Mouse (Mus musculus) telencephalon, adult 2 months (tissue): ENCODE measurements around the gene Il9r.

Experiments
- DNase-seq: peaks from one replicate; pipeline ENCODE4 v3.0.0-alpha.2; 2011; ENCODE audit warnings: low read depth, low spot score

The Il9r gene

DNA sequence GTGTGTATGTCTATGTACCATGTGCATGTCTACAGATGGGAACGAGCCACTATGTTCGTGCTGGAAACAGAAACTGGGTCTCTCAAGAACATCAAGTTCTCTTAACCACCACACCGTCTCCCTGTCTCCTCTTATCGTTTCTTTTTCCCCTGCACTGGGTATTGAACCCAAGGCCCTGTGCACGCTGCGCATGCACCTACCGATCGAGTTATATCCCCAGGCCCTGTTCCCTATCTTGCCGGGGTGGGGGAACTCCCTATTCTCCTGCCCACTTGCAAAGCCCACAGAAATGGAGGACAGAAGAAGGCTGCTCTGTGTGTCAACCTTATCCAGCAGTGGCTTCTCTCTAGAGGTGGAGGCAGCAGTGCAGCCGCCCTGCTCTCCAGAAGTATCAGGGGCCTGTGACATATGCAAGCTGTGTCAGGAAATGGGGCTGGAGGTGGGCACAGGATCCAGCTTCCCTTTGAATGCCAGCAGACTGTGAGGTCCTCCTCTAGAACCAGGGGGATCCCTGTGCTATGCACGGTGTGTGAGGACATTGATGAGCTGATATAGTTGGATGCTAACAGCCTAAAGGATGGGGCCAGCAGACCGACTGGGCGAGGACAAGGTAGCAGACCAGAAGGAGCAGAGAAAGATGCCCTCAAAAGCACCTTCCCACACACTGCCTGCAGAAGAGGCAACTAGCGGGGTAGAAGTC lies 1.7 kb downstream of the Il9r start:
- no peak for DNase-seq

DNA sequence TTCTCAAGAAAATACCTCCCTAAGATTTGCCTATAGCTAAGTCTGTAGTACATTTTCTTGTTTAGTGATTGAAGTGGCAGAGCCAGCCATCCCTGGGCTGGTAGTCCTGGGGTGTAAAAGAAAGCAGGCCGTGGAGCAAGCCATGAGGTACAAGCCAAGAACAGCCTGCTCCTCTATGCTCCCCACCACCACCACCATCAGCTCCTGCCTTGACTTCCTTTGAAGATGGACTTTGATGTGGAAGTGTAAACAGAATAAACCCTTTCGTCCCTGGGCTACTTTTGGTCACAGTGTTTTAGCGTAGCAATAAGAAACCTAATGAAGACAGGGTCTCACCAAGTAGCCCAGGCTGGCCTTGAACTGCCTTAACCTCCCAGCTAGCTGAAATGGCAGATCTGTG lies 2.3 kb downstream of the Il9r start:
- DNase-seq: no peak

DNA sequence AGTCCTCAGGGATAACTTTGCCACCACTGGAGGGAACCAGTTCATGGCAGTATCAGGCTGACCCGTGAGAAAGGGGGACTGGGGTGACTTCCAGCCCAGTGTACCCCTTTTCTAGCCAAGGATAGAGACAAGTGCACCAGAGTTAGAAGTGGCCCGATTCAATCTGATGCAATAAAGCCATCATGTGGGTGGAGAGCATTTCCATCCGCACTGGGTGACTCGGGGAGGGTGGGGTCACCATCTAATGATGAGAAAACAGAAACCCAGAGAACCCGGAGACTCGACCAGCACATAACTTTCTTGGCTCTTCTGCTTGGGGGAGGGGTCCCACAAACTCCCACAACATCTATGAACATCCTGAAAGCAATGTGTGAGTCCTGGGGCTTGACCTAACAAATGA lies 3.4 kb downstream of the Il9r start:
- DNase-seq: no peak

DNA sequence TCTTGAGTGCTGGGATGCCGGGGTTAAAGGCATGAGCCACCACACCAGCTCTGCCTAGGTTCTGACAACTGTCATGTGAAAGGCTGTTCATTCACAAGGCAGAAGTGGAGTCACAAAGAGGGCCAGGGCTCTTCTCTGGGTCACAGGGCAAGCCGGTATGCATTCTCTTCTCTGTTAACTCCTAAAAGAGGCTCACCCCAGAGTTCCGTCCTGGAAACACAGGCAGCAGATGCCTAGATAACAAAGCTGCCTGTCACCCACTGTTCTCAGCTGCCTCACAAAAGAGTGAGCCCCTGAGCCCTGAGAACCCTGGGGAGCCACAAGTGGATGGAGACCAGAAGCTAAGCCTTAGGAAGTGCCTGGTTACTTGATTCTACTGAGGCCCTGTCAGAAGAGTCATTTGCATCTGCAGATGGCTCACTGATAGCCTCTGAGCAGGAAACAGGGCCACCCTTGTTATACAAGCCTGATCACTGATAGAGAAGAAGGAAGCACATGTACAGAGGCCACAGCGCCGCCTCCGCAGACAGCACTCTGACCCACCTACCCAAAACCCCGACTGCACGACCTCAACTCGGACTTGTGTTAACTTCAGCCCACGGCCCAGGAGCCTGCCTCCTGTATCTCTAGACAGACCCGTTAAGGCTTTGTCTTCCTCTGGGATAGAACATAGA lies 4.1 kb downstream of the Il9r start:
- DNase-seq: no peak

DNA sequence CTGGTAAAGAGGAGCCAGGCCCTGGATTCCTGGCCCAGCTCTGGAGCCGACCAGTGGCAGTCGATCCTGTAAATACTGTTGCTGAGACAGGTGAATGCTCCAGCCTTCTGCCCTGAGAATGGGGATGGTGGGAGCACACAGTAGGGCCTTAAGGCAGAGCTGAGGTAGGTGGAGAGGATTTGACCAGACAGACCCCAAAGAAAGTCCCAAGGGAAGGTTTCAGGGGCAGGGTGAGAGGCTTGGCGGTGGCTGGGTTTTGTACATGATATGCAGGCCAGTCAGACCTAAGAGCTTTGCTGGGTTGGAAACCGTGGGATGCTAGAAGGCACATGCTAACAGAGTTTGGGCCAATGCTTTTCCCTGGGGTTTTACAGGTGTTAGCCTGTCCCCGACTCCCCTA lies 5.5 kb downstream of the Il9r start:
- DNase-seq: no peak

DNA sequence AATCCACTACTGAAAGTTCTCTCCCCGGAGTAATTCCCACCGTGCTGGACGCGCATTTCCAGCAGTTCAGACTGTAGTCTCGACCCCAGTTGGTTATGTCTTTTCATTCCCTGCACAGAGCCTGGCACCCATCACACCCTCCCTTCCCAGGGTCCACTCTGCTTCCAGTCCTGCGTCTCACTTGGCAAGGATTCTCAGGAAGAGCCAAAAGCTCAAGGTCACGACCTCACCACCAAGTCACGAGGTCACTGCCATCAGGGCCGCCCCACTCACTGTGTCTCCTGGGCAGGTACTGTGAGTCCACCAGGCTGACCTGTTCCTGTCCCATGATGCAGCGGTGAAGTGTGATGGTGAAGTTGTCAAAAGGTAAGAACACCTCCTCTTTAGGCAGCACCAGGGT lies 6.0 kb downstream of the Il9r start:
- no peak for DNase-seq

DNA sequence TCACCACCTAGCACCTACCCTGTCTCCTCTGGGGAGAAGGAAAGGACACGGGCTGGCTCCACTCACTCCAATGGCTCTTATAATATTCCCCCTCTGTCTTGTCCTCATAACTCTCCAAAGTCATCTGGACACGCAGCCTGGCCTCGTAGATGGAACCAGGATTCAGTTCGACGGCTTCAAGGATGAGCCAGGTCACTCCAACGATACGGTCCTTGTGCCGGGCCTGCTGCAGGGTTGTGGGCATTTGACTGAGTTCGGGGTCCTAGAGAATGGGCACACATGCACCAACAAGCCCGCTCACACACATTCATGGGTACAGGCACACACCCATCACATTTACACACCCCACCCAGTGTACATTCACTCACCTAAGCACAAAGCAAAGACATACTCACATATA lies 6.9 kb downstream of the Il9r start:
- DNase-seq: no peak

DNA sequence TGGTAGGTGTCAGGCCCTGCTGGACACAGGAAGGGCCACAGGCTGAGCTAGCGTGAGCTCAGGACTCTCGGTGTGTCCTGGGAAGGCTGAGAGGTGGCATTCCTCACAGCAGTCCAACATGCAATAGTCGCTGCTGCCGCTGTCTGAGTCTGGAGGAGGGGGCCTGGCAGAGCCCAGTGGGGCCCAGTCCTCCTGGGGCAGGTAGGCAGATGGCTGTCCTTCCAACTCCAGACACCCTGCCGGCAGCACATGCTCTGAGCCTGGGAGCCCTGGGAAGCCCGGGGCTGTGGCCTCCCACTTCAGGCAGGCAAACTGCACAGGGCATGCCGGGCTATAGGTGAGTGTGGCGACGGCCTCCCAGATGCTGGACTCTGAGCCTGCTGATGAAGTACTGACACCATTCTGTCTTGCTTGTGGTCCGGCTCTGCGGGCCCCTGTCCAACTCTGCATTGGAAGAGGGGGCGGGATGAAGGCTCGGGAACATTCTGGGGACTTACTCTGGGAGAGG lies 9.4 kb downstream of the Il9r start:
- no peak for DNase-seq

DNA sequence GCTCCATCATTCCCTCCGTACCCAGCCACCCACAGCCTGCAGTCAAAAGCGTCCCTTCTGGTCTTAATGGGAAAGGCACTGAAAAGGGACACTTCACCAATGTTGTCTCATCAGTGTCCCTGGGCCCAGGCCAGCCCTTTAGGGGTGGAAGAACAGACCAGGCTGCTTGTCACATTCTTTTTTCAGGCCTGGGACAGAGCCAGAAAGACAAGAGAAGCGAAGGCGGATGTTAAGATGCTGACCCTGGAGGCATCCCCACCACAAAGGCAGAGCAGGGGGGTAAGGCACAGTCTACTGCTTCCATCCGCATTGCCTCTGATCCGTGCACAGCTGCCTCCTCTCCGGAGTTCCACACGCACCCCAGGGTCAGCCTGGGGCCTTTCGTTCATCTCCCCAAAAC lies 10.0 kb downstream of the Il9r start:
- DNase-seq: no peak

DNA sequence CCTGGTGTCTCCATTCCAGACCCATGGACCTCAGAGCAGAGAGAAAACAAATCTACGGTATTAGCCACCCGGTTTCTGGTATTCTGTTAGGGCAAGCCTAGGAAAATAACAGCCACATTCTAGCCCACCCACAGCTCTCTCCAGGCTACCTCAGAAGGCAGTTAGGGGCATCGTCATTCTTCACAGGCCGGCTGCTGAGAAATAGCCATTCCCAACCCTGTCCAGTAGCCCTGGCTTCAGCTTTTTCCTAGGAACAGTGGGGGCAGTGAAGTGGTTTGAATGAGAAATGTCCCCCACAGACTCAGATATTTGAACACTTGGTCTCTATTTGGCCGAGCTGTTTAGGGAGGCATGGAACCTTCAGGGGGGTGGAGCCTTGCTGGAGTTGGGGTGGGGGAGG lies 10.6 kb downstream of the Il9r start:
- DNase-seq: no peak

DNA sequence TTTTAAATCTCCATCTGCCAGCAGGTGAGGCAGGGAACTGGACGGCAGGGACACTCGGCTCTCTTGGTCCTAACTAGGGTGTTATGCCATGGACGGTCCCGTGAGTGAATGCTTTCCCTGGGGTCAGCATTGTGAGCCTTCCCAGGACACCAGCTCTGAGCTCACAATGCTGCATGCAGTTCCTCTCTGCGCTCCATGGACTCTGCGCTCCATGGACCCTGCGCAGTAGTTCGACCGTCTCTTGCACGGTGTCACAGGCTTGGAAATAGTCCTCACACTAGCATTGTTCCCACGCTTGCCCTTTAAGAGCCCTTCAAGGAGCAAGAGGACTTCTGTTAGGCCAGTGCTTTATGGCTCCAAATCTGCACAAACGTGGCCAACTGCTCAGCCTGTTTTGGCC lies 11.2 kb downstream of the Il9r start:
- no peak for DNase-seq

DNA sequence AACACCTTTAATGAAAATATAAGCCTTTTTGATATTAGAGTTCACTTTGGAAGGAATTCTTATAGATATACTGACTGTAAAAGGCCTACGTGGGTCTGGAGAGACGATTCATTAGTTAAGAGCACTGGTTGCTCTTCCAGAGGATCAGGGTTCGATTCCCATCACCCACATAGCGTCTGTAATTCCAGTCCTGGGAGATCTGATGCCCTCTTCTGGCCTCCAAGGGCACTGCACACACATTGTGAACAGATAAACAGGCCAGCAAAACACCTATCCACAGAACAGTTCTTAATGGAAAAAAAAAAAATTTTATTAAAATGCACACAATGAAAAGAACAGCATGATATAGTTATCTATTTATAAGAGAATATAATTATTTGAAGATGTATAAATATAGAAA lies 12.8 kb downstream of the Il9r start:
- no peak for DNase-seq

DNA sequence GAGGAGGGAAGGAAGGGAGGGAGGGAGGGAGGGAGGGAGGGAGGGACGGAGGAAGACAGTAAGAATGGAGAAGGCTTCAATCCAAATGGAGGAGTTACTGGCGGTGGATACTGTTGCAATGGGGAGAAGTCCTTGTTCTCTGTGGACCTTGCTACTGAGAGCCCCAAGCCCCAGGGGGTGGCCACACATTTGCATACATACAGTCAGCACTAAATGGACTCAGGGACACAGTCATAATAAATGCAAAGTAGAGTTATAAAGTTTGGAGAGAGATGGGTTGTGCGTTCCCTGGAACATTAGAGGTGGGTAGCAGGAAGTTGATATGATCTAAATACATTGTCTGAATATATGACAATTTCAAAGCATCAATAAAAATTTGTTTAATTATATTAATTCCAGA lies 14.0 kb downstream of the Il9r start:
- no peak for DNase-seq

DNA sequence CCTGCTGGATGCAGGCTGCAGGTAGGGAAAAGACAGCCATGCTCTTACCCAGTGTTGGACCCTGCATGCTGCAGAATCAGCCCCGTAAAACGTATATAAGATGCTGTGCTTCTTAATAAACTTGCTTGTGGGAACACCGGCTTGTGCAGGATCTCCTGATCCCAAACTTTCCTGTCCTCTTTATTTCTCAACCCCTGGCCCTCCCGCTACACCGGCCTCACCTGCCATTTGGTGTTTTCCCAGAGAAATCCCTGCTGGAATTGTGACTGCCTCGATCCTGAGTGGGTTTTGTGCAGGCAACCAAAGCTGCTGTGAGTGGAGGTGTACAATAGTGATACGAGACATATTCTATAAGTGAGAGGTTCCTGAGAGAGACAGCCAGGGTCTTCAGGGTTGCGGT lies 15.6 kb downstream of the Il9r start:
- no peak for DNase-seq

DNA sequence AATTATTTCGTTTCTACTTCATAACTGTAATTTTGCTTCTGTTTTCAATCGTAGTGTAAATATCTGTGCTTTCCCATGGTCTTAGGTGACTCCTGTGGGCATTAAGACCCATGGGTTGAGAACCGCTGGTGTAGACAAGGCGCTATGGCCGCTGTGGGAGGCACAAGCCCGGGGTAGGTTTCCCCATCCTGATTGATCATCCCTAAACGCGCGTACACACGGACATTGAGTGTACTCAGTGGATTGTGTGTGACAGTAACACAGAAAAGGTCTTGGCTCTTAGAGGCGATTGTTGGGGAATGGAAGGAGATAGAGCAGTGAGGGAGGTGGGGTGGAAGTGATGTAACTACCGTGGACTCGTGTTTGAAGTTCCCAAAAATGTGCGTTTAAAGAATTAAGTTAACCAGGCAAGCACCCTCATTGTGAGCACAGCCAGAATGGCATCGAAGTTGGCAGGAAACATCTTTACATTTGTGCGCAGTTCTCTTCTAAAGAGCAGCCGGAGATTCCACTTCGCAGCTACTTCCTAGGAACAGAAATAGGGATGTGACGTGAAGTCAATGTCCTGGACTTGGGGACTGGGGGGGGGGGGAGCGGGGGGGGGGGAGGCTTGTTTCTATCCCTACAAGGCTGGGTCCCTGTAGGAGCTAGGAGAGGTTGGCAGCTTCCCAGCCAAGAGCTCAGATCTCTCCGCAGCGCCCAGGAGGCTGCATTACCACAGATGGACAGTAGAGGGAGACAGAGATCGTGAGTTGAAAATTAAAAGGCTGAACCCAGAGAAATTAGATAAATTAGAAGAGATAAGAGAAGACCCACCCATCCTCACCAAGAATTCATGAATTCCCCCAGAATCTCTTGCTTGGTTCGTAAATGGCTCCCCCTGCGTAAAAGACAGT lies 17.9 kb downstream of the Il9r start:
- peak; percentile 45 for DNase-seq

DNA sequence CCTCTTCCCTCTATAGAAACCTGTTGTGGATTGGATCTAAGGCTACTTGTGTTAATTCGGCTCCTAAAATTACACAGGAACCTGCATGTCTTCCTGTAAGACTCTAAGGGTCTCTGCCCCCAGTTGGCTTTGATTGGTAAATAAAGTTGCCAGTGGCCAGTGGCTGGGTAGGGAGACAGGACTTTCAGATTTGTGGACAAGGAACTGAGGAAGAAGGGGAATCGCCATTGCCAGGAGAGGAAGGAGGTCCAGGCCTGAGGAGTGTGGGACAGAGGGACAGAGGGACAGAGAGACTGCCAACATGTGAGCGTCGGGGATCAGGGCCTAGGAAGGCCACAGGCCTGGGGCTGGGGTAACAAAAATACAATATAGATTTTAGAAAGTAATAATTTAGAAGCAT lies 18.8 kb downstream of the Il9r start:
- DNase-seq: no peak

DNA sequence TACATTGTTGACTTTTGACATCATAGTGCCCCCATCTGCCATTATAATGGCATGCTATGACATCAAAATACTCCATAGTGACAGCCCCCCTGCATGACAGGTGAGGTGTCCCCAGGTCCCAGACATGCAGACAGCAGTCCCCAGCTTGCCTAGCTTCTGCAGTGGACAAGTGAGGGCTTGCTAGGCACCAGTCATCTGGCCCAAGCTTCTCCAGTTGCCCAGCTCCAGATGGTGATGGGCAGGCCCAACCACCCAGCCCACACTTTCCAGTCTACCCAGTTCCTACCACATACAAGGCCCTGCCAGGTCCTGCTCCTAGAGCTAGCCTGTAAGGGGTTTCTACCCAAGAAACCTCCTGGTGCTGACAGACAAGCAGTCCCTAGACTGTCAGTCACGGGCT lies 21.6 kb downstream of the Il9r start:
- no peak for DNase-seq

DNA sequence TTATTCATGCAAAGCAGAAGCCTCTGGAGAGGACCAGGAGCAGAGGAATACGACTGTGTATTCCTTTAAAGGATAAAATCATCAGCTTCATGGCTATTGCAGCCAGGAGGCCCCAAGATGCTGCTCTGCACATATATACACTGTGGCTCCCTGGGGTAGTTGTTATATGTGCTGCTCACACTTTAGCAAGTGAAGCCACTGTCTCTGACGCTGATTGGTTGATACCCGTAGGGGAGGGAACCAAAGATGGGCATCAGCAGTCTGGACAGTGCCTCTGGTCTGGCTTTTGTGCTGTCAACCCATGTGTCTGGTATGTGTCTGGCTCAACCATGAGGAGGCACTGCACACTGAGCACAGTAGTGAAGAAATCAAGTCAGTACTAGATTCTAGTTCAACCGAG lies 33.4 kb downstream of the Il9r start:
- no peak for DNase-seq

DNA sequence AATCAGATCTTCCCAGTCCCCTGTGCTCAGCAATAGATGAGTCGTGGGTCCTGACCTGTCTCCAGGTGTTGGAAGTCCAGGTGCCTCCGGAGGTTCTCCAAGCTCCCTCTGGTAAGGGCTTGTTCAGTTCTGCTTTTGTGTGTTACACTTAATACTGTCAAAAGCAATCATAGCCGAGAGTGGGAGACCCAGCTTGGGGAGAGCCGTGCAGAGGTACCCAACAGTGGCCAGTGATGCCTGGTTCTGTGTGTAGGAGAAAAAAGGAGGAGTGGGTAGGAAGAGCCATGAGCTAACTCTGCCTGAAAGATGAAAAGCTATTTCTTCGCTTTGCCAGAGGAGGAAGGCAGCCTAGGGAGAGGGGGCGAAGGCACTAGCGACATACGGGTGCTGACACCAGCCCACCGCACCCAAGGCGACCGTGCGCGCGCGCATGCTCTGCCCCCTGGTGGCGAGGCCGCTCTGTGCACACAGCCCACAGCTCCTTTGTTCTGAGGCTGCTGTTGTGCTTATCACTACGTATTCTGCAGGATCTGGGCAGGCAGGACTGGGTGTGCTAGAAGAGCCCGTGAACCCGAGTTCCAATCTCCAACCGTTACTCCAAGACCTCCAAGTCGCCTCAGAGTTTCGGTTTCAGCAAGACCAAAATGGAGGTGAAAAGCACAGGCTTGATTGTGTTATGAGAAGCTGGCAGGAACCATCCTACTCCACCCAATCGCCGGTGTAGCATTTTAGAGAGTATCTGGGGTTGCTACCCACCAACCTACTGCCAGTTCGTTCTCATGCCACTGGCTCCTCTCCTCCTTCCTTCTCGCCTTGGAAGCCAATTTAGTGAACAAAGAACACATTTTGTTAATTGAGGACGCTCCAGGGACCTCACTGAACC lies 37.9 kb downstream of the Il9r start:
- DNase-seq: peak; percentile 61

DNA sequence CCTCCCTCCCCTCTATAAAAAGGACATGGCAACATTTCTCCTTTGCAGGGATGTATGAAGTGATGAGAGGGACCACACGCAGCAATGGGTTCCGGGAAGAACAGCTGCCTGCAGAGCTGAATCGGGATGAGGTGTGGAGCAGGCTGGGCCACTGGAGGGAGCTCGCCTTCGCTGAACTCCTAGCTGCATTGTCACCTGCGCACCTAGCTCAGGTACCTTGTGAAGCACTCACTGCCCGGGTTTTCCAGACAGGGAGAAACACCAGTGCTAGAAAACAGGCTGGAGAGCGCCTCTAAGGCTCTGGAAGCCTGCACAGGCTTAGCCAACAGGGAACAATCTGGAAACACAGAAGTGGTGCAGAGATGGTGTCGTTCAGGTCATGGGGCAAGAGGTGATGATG lies 38.6 kb downstream of the Il9r start:
- DNase-seq: no peak

DNA sequence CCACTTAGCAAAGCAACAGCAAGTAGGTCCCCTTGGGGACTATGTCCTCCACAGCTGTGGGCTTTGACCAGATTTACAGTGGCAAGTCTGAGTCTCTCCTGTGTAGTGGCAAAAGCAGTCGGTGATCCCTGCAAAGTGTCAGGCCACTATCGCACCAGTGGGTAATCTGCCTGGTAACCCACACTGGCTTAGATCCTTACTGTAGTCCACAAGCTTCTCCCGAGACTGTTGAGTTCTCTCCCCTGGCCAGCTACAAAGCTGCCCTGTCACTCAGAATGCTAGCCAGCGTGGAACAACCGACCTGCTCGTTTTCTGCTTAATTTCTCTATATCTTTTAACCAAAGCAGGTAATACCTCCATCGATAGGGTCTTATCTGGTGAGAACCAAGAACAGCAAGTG lies 39.7 kb downstream of the Il9r start:
- DNase-seq: no peak

DNA sequence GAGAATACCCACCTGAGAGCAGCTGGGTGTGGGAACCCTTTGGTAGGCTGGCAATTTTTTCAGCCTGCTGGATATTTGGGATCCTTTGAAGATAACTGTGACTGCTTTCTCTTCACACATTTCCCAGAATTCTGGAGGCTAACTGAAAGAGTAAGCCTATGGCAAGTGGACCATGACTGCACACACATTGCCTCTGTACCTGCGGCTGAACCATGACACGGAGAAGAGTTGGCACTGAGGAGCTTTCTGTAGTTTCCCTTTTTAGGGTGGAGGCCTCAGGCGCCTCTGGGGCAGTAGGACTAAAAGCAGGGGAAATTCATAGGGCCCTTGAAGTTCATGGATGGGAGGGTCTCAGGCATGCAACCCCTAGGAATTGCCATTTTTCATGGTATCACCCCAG lies 40.9 kb downstream of the Il9r start:
- no peak for DNase-seq
